Mouse (Mus musculus): ENCODE data around the gene Rgs14.

GRCm38 (mm10) chr13:55405783-55406390, 36.4 kb downstream of the Rgs14 start:
- TF ChIP-seq CTCF (IDR thresholded peaks at IDR 0.05; ENCODE audit: low read depth) = no peak
- no peak for TF ChIP-seq EP300 (IDR thresholded peaks at IDR 0.05; ENCODE audit: low read depth)

Data from liver, embryonic 14.5 days (tissue).